Mouse (Mus musculus) heart, postnatal 14 days (tissue): Measurements from ENCODE around the gene Rmnd5b. TPM values are rescaled to one million over a fixed set of nuclear protein-coding genes. Genes with fewer than 3 reads are reported as not detected.
"Not testable (repeated sequence)": the region's sequence is repeated elsewhere in the genome, so short reads cannot be mapped to it uniquely, and the experiment has no call there.

Experiments used
- DNase-seq, 2 experiments: peaks; one replicate each; pipeline ENCODE4 v3.0.0; 2021 to 2022
- intact Hi-C: fragments of 180-260 bp; cut with DNase I; formaldehyde crosslinking; loops from one replicate; pipeline ENCODE4 v1.15.1; 2025
- total RNA-seq, 2 experiments: library from RNA; stranded (reverse); gene quantifications; 2 replicates each; pipeline ENCODE4 v1.2.3; 2021

Rmnd5b gene
- total RNA-seq, 2 experiments from 2014 or later, result 16.0 to 16.3 TPM

- DNase-seq, result no peak
- intact Hi-C loops, result no loop called here
Observed at GRCm38 (mm10) chr11:51629651-51630314, 5.9 kb downstream of the Rmnd5b start.

- DNase-seq, result no peak
- intact Hi-C loops, result no loop called here
Observed at GRCm38 (mm10) chr11:51627907-51628306, 7.8 kb downstream of the Rmnd5b start.

- intact Hi-C loops, result no loop called here
- DNase-seq, result no peak
Observed at GRCm38 (mm10) chr11:51627425-51627824, 8.3 kb downstream of the Rmnd5b start.

- intact Hi-C loops, result no loop called here
- no peak for DNase-seq
Observed at GRCm38 (mm10) chr11:51625187-51625820, 10.4 kb downstream of the Rmnd5b start.

- intact Hi-C loops, result no loop called here
- no peak for DNase-seq
Observed at GRCm38 (mm10) chr11:51622971-51623491, 12.7 kb downstream of the Rmnd5b start.

GRCm38 (mm10) chr11:51621776-51622175 lies 13.9 kb downstream of the Rmnd5b start:
- intact Hi-C loops, result no loop called here
- DNase-seq, result no peak

- intact Hi-C loops, result no loop called here
- no peak for DNase-seq
Observed at GRCm38 (mm10) chr11:51620084-51620483, 15.6 kb downstream of the Rmnd5b start.

GRCm38 (mm10) chr11:51619409-51620060 lies 16.2 kb downstream of the Rmnd5b start, which contains the start of gene Nhp2:
Gene Nhp2 (plus strand): TSS chr11:51619735.
- intact Hi-C loops, result loop anchor here (5.0 to 10.0 kb wide), 2 partner anchors 33 to 385 kb away; partner anchors contain the start of genes Cdkl3, D930048N14Rik, N4bp3 and Ube2b
- peak; percentile 89 to 96 for DNase-seq

GRCm38 (mm10) chr11:51618894-51619408 lies 16.7 kb downstream of the Rmnd5b start:
- intact Hi-C loops, result loop anchor here (5.0 to 10.0 kb wide), 2 partner anchors 33 to 386 kb away; partner anchors contain the start of genes Cdkl3, D930048N14Rik, N4bp3 and Ube2b
- DNase-seq, result no peak

- intact Hi-C loops, result loop anchor here (1.0 to 10.0 kb wide), 3 partner anchors 35 to 387 kb away; partner anchors contain the start of genes Cdkl3, D930048N14Rik, N4bp3 and Ube2b
- DNase-seq, result peak; percentile 58 to 80
Observed at GRCm38 (mm10) chr11:51617693-51618092, 18.0 kb downstream of the Rmnd5b start.

GRCm38 (mm10) chr11:51616113-51616512 lies 19.6 kb downstream of the Rmnd5b start:
- intact Hi-C loops, result loop anchor here (5.0 to 10.0 kb wide), 2 partner anchors 36 to 389 kb away; partner anchors contain the start of genes Cdkl3, D930048N14Rik, N4bp3 and Ube2b
- DNase-seq, result not testable (repeated sequence)

- intact Hi-C loops, result loop anchor here (5.0 to 10.0 kb wide), 2 partner anchors 37 to 389 kb away; partner anchors contain the start of genes Cdkl3, D930048N14Rik, N4bp3 and Ube2b
Observed at GRCm38 (mm10) chr11:51615601-51616000, 20.1 kb downstream of the Rmnd5b start.

GRCm38 (mm10) chr11:51615129-51615528 lies 20.6 kb downstream of the Rmnd5b start:
- intact Hi-C loops, result loop anchor here (5.0 to 10.0 kb wide), 2 partner anchors 37 to 390 kb away; partner anchors contain the start of genes Cdkl3, D930048N14Rik, N4bp3 and Ube2b
- DNase-seq, result no peak

More at GRCm38 (mm10) chr11:51615601-51616000, 20.1 kb downstream of the Rmnd5b start:
- DNase-seq, result peak; percentile 70 to 77

- intact Hi-C loops, result loop anchor here (10.0 kb wide), 1 partner anchor 391 kb away; the partner anchor contains the start of genes Cdkl3 and Ube2b
- DNase-seq, result no peak
Observed at GRCm38 (mm10) chr11:51614256-51614655, 21.4 kb downstream of the Rmnd5b start.

- DNase-seq, result not testable (repeated sequence)
- intact Hi-C loops, result loop anchor here (10.0 kb wide), 1 partner anchor 395 kb away; the partner anchor contains the start of genes Cdkl3 and Ube2b
Observed at GRCm38 (mm10) chr11:51609940-51610339, 25.8 kb downstream of the Rmnd5b start.

- DNase-seq, result no peak
- intact Hi-C loops, result no loop called here
Observed at GRCm38 (mm10) chr11:51609266-51609909, 26.3 kb downstream of the Rmnd5b start.

- DNase-seq, result no peak
- intact Hi-C loops, result no loop called here
Observed at GRCm38 (mm10) chr11:51607096-51607738, 28.5 kb downstream of the Rmnd5b start.

- intact Hi-C loops, result no loop called here
- peak; percentile 95 to 97 for DNase-seq
Observed at GRCm38 (mm10) chr11:51606447-51607095, 29.1 kb downstream of the Rmnd5b start, which contains the start of gene Hnrnpab. Gene Hnrnpab (minus strand): TSS chr11:51606847.
